Mouse (Mus musculus) cerebellum, adult 9-10 months (tissue): ENCODE data around the gene Mtnr1a.
"Not testable (repeated sequence)": the region's sequence is repeated elsewhere in the genome, so short reads cannot be mapped to it uniquely, and the experiment has no call there.

Experiments used
- DNase-seq: peaks from one replicate; pipeline ENCODE4 v3.0.0; 2022

Mtnr1a gene

GRCm38 (mm10) chr8:45068759-45069386 is at the start of gene Mtnr1a:
Mtnr1a (plus strand) TSS chr8:45069137.
- DNase-seq, result peak; percentile 87

GRCm38 (mm10) chr8:45019241-45019640 is 49.7 kb upstream of the Mtnr1a start:
- no peak for DNase-seq

DNA sequence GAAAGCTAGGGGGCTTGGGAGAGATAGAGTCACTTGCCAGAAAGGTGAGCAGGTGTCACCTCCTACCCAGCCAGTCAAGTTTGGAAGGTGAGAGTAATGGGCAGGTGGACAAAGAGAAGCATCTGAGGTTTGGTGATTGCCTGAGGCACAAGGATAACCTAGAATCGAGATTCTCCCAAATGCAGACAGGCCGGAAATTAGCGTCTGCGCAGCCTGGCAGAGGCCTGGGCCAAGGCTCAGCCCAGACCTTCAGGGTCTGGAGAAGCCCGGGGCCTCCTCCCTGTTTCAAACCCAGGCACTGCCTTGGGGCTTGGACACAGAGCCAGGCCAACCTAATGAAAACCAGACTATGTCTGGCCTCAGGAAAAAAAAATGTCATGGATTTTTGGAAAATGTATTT is 47.8 kb upstream of the Mtnr1a start:
- DNase-seq, result peak; percentile 67

- DNase-seq, result peak; percentile 87
Observed at GRCm38 (mm10) chr8:45021911-45022665, 46.8 kb upstream of the Mtnr1a start.

GRCm38 (mm10) chr8:45028081-45028497 is 40.8 kb upstream of the Mtnr1a start:
- DNase-seq, result peak; percentile 50

DNA sequence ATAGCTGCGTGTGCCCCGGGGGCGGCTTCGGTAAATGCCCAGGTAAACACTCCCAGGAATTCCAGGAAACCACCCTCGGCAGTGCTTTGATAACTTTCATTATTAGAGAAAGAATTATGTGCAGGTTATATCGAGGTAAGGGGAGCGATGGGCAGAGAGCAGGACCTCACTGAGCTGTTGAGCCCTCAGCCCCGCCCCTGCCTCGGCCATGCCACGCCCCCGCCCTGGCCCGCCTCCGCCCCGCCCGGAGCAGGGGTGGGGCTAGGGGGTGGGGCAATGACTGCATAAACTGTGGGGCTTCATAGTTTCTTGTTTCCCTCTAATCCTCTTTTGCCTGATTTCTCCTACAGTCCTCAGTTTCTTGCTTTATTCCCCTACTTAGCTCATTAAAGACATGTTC is 30.6 kb upstream of the Mtnr1a start:
- no peak for DNase-seq

DNA sequence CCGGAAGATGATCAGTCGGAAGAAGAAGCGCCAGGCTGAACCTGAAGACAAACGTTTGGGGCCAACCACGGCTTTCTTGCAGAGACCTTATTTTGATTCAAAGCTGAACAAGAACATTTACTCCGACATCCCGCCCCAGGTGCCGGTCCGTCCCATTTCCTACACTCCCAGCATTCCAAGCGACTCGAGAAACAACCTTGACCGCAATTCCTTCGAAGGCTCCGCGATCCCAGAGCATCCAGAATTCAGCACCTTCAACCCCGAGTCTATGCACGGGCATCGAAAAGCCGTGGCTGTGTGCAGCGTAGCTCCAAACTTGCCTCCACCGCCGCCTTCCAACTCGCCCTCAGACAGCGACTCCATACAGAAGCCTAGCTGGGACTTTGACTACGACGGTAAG is 24.8 kb upstream of the Mtnr1a start:
- no peak for DNase-seq

- DNase-seq, result no peak
Observed at GRCm38 (mm10) chr8:45050451-45050850, 18.5 kb upstream of the Mtnr1a start.

DNA sequence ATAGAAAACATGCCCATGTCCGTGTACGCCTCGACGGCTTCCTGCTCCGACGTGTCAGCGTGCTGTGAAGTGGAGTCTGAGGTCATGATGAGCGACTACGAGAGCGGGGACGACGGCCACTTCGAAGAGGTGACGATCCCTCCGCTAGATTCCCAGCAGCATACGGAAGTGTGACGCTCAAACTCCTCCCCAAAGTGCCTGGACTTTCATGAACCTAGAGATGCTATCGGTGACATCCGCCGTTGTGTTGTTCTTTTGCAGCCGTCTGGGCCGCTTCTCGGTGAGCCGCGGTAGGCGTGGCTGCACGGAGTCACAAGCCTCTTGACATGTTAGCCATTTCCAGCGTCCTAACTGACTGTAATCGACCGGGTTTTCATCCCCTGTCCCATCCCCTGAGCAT is 17.7 kb upstream of the Mtnr1a start:
- DNase-seq, result no peak

GRCm38 (mm10) chr8:45052205-45052604 is 16.7 kb upstream of the Mtnr1a start:
- DNase-seq, result no peak

- DNase-seq, result no peak
Observed at GRCm38 (mm10) chr8:45052618-45053017, 16.3 kb upstream of the Mtnr1a start.

- no peak for DNase-seq
Observed at GRCm38 (mm10) chr8:45055500-45055899, 13.4 kb upstream of the Mtnr1a start.

DNA sequence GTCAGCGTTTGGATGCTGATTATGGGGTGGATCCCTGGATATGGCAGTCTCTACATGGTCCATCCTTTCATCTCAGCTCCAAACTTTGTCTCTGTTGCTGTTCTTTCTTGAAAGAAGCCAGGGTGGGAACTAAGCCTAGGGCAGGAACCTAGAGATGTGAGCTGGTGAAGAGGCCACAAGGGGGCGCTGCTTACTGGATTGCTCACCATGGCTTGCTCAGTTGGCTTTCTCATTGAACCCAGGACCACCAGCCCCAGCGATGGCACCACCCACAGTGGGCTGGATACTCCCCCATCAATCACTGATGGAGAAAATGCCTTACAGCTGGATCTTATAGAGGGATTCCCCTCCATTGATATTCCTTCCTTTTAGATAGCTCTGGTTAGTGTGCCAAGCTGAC is 12.1 kb upstream of the Mtnr1a start:
- no peak for DNase-seq

DNA sequence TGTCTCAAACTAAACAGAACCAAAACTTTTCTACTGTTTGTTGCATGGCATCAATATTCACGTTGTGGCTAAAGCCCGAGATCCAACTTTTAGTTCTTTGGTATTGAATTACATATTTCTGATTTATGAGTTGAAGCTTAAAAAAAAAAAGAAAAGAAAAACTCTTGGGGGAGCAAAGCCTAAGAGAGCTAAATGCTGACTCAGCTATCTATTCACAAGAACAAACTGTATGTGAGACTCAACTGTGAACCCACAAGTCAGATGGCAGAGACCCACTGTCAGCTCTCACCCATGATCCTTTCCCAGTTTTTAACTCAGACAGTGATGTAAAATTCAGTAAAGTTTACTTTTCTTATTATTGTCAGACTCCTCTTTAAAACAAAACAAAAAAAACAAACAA is 8.9 kb upstream of the Mtnr1a start:
- DNase-seq, result no peak

- no peak for DNase-seq
Observed at GRCm38 (mm10) chr8:45062311-45062710, 6.6 kb upstream of the Mtnr1a start.

DNA sequence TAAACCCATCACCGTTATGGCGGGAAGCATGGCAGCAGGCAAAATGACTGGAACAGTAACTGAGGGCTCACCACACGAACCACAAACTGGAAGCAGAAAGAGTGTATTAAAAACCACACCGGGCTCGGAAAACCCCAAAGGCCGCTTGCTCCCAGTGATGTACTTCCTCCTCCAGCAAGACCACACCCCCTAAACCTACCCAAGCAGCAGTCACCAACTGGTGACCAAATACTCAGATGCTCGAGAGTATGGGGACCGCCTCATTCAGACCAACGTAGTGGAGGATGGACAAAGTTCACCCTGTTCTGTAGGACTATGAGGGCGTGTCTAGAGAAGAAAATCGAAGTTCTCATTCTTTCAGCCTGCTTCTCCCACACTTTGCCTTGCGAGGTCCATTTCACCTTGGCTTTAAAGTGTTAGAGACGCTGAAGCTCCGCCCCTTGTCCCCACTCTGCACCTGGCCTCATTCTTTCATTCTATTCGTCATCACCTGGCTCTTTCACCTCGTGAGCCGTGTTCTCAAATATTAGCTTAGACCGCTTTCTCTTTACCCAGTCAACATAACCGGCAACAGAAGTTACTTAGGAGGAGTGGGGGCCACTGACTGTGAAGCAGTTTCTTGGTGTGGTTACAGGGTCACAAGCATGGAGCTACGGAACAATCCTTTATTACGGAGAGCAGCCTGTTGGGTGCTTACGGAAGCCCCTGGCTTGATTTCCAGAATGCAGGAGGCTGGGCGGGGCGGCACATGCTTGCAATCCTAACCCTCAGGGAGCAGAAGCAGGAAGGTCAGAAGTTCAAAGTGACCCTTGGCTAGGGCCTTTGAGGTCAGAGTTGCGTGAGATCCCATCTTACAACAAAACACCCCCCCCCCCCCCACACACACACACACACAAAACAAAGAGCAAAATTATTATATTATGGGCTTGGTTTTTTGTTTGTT is 5.7 kb upstream of the Mtnr1a start:
- DNase-seq, result no peak

DNA sequence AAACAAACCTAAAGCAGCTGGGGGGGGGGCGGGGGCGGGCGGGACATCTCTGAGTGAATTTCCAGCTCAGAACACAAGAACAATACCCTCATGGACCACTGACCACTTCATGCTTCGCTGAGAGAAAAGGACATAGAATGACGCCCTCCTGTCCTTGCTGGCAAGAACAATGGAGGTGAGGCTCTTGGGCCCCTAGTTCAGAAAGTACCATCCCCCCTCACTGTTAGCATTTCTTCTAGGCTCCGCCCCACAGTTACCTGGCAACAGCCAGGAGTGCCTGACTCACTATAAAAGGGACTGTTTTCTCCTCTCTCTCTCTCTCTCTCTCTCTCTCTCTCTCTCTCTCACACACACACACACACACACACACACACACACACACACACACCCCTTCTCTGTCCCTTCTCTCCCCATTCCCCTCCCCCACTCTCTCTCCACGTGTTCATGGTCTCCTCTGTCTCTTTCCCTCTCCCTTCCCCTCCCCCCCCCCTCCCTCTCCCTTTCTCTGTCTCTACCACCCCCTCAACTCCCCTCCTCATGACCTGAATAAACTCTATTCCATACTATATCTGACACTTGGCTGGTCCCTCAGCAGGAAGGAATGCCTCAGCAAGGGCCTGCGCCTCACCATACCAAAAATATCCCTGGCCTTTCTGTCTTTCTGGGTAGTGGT is 4.6 kb upstream of the Mtnr1a start:
- DNase-seq, result no peak

DNA sequence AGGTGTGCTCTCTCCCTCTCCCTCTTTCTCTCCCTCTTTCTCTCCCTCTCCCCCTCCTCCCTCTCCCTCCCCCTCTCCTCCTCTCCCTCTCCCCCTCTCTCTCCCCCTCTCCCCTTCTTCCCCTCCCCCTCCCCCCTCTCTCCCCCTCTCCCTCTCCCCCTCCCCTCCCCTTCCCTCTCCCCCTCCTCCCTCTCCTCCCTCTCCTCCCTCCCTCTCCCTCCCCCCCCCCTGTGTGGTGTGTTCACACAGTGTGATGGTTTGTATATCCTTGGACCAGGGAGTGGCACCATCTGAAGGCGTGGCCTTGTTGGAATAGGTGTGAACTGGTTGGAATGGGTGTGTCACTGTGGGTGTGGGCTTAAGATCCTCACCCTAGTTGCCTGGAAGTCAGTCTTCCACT is 3.5 kb upstream of the Mtnr1a start:
- DNase-seq, result not testable (repeated sequence)

- DNase-seq, result no peak
Observed at GRCm38 (mm10) chr8:45070949-45071348, 2.0 kb downstream of the Mtnr1a start.

DNA sequence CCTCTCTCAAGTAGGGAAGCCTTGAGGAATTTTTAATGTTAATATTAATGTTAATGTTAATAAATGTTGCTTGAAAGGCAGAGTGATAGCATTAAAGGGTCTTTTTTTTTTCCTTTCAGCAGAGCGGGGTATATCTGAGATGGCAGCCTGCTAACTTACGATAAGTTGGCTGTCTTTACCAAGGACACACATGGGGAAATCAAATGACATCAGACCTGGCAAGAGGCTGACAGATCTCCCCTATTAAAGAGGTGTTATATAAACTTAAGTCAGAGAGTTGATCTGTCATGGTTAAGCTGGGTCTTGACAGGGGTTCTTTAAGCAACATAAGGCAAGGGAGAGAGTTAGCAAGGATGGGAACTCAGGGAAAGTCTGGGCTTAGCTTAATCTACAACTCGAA is 11.9 kb downstream of the Mtnr1a start:
- DNase-seq, result no peak

- no peak for DNase-seq
Observed at GRCm38 (mm10) chr8:45093599-45093998, 24.7 kb downstream of the Mtnr1a start.

DNA sequence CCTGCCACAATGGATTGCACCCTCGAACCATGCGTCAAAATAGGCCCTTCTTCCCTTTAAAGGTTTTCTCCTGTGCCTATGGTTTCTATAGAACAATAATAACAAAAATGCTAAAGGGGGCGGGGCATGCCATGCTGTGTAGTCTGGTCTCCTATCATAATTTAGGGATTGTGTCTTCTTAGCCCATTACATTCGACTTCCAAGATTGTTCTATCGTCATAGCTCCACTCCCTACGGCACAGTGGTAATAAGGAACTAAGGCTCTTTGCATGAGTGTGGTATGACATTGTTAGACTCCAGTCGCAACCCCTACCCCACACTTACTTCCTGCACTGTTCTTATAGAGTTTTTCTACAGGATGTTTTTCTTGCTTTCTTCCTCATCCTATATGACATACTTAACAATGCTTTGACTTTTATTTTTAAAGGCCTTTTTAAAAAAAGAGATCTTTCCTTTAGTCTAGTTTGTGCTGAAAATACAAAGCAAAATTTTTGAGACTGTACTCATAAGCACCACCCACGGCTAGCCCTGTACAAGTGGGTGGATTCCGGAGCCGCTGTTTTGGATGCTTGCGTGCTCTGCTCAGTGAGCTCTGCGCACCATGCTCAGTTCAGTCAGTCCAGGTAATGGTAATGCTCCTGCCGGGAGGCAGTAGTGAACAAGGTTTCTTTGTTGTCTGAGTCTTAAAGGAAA is 40.6 kb downstream of the Mtnr1a start:
- no peak for DNase-seq
